Mouse (Mus musculus) hindbrain, embryonic 11.5 days (tissue): ENCODE results near the gene Aldh3b3. TPM values are rescaled to one million over a fixed set of nuclear protein-coding genes. Genes with fewer than 3 reads are reported as not detected.

ENCODE experiments used
- ATAC-seq: fragments of 200-750 bp; cut with Nextera tagmentation; 2 replicates; pipeline ENCODE4 v1.8.0; 2017; ENCODE audit warnings: mild to moderate bottlenecking, moderate TSS enrichment, moderate library complexity; ENCODE audit not compliant: low FRiP score
- DNase-seq: peaks from one replicate; pipeline ENCODE4 v3.0.0-alpha.2; 2015; ENCODE audit warnings: low spot score
- H3K27ac ChIP-seq: fragments of 300-500 bp; sonication (generic); 2 replicates; pipeline ENCODE4 v1.5.1; 2014; ENCODE audit warnings: mild to moderate bottlenecking, low read depth, low read length
- H3K27me3 ChIP-seq: fragments of 300-500 bp; sonication (generic); 2 replicates; pipeline ENCODE4 v1.6.1; 2014; ENCODE audit warnings: mild to moderate bottlenecking, low read length, moderate library complexity, mixed read lengths; ENCODE audit not compliant: control insufficient read depth, insufficient read depth
- H3K36me3 ChIP-seq: fragments of 300-500 bp; sonication (generic); 2 replicates; pipeline ENCODE4 v1.6.1; 2014; ENCODE audit warnings: mild to moderate bottlenecking, low read length, moderate library complexity, mixed read lengths; ENCODE audit not compliant: control insufficient read depth, insufficient read depth
- H3K4me1 ChIP-seq: fragments of 300-500 bp; sonication (generic); replicated peaks from 2 replicates; pipeline ENCODE4 v1.6.1; 2014; ENCODE audit warnings: low read length, mixed read lengths; ENCODE audit not compliant: control insufficient read depth, insufficient read depth
- H3K4me2 ChIP-seq: fragments of 300-500 bp; sonication (generic); replicated peaks from 2 replicates; pipeline ENCODE4 v1.6.1; 2014; ENCODE audit warnings: mild to moderate bottlenecking, low read depth, low read length
- H3K4me3 ChIP-seq: fragments of 300-500 bp; sonication (generic); 2 replicates; pipeline ENCODE4 v1.5.1; 2014; ENCODE audit warnings: low read depth, low read length
- H3K9ac ChIP-seq: fragments of 300-500 bp; sonication (generic); 2 replicates; pipeline ENCODE4 v1.6.1; 2014; ENCODE audit warnings: low read depth, low read length
- H3K9me3 ChIP-seq: fragments of 300-500 bp; sonication (generic); 2 replicates; pipeline ENCODE4 v1.6.1; 2016; ENCODE audit warnings: low read length; ENCODE audit not compliant: control insufficient read depth
- WGBS: fragments of 180-500 bp; shearing (Covaris S2); extraction: QIAGEN DNeasy Blood & Tissue Kit; methylation state at CpG from one replicate; pipeline ENCODE4 v1.1.7; 2014; 5-methylcytosine and 5-hydroxymethylcytosine counted together
- polyA plus RNA-seq: library from polyadenylated mRNA; unstranded; fragments of >200 nt; fragmentation: Nextera tagmentation; extraction: Ambion mirVana; gene quantifications from 2 replicates; pipeline ENCODE4 v1.2.1, GENCODE M21; 2014

Gene Aldh3b3
- polyA plus RNA-seq, 1 experiment from 2014 or later, result not detected

- no peak overlapping the region for H3K4me2 ChIP-seq
- H3K4me3 ChIP-seq, result no peak overlapping the region
- H3K4me1 ChIP-seq, result no peaks in the 10 kb centered on the region
- no peak for ATAC-seq
- 88% methylated on average over 2 of the region's 2 CpGs for WGBS
- H3K27ac ChIP-seq, result no peak overlapping the region
- DNase-seq, result no peak
- no peaks in the 10 kb centered on the region for H3K27me3 ChIP-seq
- no peak overlapping the region for H3K9ac ChIP-seq
- no peaks in the 10 kb centered on the region for H3K9me3 ChIP-seq
- H3K36me3 ChIP-seq, result no peaks in the 10 kb centered on the region
Measured at GRCm38 (mm10) chr19:3975866-3976265, 17.4 kb downstream of the Aldh3b3 start.

- Histone ChIP-seq H3K9ac (no peak overlapping the region), H3K36me3 (no peaks in the 10 kb centered on the region), H3K4me3 (no peak overlapping the region), H3K9me3 (no peaks in the 10 kb centered on the region), H3K27me3 (no peaks in the 10 kb centered on the region), H3K4me1 (peaks cover 10% of the 10 kb centered on the region), H3K4me2 (no peak overlapping the region), H3K27ac (no peak overlapping the region)
- DNase-seq (peak; percentile 88), ATAC-seq (peak; percentile 51)
- WGBS, result 18% methylated on average over 4 of the region's 4 CpGs
Measured at GRCm38 (mm10) chr19:3980309-3980708, 21.9 kb downstream of the Aldh3b3 start.

- Histone ChIP-seq H3K9me3 (no peaks in the 10 kb centered on the region), H3K27ac (no peak overlapping the region), H3K4me3 (no peak overlapping the region), H3K27me3 (no peaks in the 10 kb centered on the region), H3K36me3 (no peaks in the 10 kb centered on the region), H3K4me2 (no peak overlapping the region), H3K4me1 (peaks cover 11% of the 10 kb centered on the region), H3K9ac (no peak overlapping the region)
- 74% methylated on average over 9 of the region's 9 CpGs for WGBS
- ATAC-seq (no peak), DNase-seq (no peak)
Measured at GRCm38 (mm10) chr19:3980917-3981316, 22.5 kb downstream of the Aldh3b3 start.

GRCm38 (mm10) chr19:3983527-3984200 is 25.2 kb downstream of the Aldh3b3 start:
- Histone ChIP-seq H3K4me1 (peaks cover 11% of the 10 kb centered on the region), H3K27ac (peak overlapping the region; percentile 2; the same call in 1 of the 2 replicates), H3K36me3 (no peaks in the 10 kb centered on the region), H3K9me3 (no peaks in the 10 kb centered on the region), H3K27me3 (no peaks in the 10 kb centered on the region), H3K4me2 (no peak overlapping the region), H3K4me3 (no peak overlapping the region), H3K9ac (no peak overlapping the region)
- DNase-seq (peak; percentile 36), ATAC-seq (no peak)
- 20% methylated on average over 9 of the region's 9 CpGs for WGBS

GRCm38 (mm10) chr19:3985261-3985681 is 26.8 kb downstream of the Aldh3b3 start:
- no peaks in the 10 kb centered on the region for H3K9me3 ChIP-seq
- no peak overlapping the region for H3K9ac ChIP-seq
- H3K36me3 ChIP-seq, result no peaks in the 10 kb centered on the region
- ATAC-seq (peak; percentile 42; the same call in 1 of the 2 replicates), DNase-seq (peak; percentile 57)
- H3K27ac ChIP-seq, result peak overlapping the region; percentile 58; the same call in 1 of the 2 replicates
- H3K4me3 ChIP-seq, result no peak overlapping the region
- no peak overlapping the region for H3K4me2 ChIP-seq
- H3K27me3 ChIP-seq, result no peaks in the 10 kb centered on the region
- 17% methylated on average over 8 of the region's 8 CpGs for WGBS
- H3K4me1 ChIP-seq, result peaks cover 11% of the 10 kb centered on the region

- peaks cover 11% of the 10 kb centered on the region for H3K4me1 ChIP-seq
- no peak for DNase-seq
- H3K27me3 ChIP-seq, result no peaks in the 10 kb centered on the region
- ATAC-seq, result no peak
- no peak within 1 kb of the TSS for H3K27ac ChIP-seq
- H3K36me3 ChIP-seq, result no peaks in the 10 kb centered on the region
- 27% methylated on average over 8 of the region's 8 CpGs for WGBS
- no peak within 1 kb of the TSS for H3K4me3 ChIP-seq
- no peak within 1 kb of the TSS; the same call in 1 of the 2 replicates for H3K4me2 ChIP-seq
- no peak within 1 kb of the TSS for H3K9ac ChIP-seq
- no peaks in the 10 kb centered on the region for H3K9me3 ChIP-seq
Measured at GRCm38 (mm10) chr19:3986334-3986733, 27.9 kb downstream of the Aldh3b3 start, which contains the start of gene Acy3. TSS of gene Acy3 (plus strand) at chr19:3986570.

- Histone ChIP-seq H3K27ac (no peak overlapping the region), H3K4me1 (peaks cover 11% of the 10 kb centered on the region), H3K9ac (no peak overlapping the region), H3K4me3 (no peak overlapping the region), H3K9me3 (no peaks in the 10 kb centered on the region), H3K27me3 (no peaks in the 10 kb centered on the region), H3K36me3 (no peaks in the 10 kb centered on the region), H3K4me2 (no peak overlapping the region)
- ATAC-seq (no peak), DNase-seq (no peak)
- WGBS, result 88% methylated on average over 14 of the region's 14 CpGs
Measured at GRCm38 (mm10) chr19:3988066-3988465, 29.6 kb downstream of the Aldh3b3 start.

GRCm38 (mm10) chr19:3988750-3989149 is 30.3 kb downstream of the Aldh3b3 start:
- H3K36me3 ChIP-seq, result no peaks in the 10 kb centered on the region
- H3K4me1 ChIP-seq, result peaks cover 11% of the 10 kb centered on the region
- 89% methylated on average over 4 of the region's 4 CpGs for WGBS
- H3K27me3 ChIP-seq, result no peaks in the 10 kb centered on the region
- H3K4me2 ChIP-seq, result no peak overlapping the region
- no peak for DNase-seq
- no peak overlapping the region for H3K4me3 ChIP-seq
- H3K27ac ChIP-seq, result no peak overlapping the region
- H3K9me3 ChIP-seq, result no peaks in the 10 kb centered on the region
- no peak for ATAC-seq
- no peak overlapping the region for H3K9ac ChIP-seq

- no peak for DNase-seq
- no peaks in the 10 kb centered on the region for H3K36me3 ChIP-seq
- ATAC-seq, result peak; percentile 49; the same call in 1 of the 2 replicates
- H3K27ac ChIP-seq, result no peak overlapping the region
- no peaks in the 10 kb centered on the region for H3K27me3 ChIP-seq
- no peaks in the 10 kb centered on the region; the same call in 1 of the 2 replicates for H3K4me1 ChIP-seq
- H3K9me3 ChIP-seq, result no peaks in the 10 kb centered on the region
- WGBS, result 37% methylated on average over 6 of the region's 6 CpGs
- H3K9ac ChIP-seq, result no peak overlapping the region
- no peak overlapping the region for H3K4me2 ChIP-seq
- no peak overlapping the region for H3K4me3 ChIP-seq
Measured at GRCm38 (mm10) chr19:3990804-3991203, 32.4 kb downstream of the Aldh3b3 start.
